Mouse (Mus musculus): ENCODE results near the gene Mrps35.

The Mrps35 gene

GRCm38 (mm10) chr6:147042291-147043290 is at the start of gene Mrps35:
TSS of gene Mrps35 (plus strand) at chr6:147042764.
- DNase-seq = peak; percentile 87

GRCm38 (mm10) chr6:146994236-146994635 is 48.3 kb upstream of the Mrps35 start:
- DNase-seq = peak; percentile 9

GRCm38 (mm10) chr6:146995391-146995790 is 47.2 kb upstream of the Mrps35 start:
- no peak for DNase-seq

GRCm38 (mm10) chr6:146995878-146996277 is 46.7 kb upstream of the Mrps35 start:
- no peak for DNase-seq

- no peak for DNase-seq
Measured at GRCm38 (mm10) chr6:146997006-146997405, 45.6 kb upstream of the Mrps35 start.

- DNase-seq = no peak
Measured at GRCm38 (mm10) chr6:146998710-146999109, 43.9 kb upstream of the Mrps35 start.

GRCm38 (mm10) chr6:146999302-146999701 is 43.3 kb upstream of the Mrps35 start:
- DNase-seq = no peak

GRCm38 (mm10) chr6:146999755-147000154 is 42.8 kb upstream of the Mrps35 start:
- DNase-seq = no peak

- peak; percentile 48 for DNase-seq
Measured at GRCm38 (mm10) chr6:147008148-147008547, 34.4 kb upstream of the Mrps35 start.

- DNase-seq = no peak
Measured at GRCm38 (mm10) chr6:147010358-147010757, 32.2 kb upstream of the Mrps35 start.

GRCm38 (mm10) chr6:147010811-147011520 is 31.6 kb upstream of the Mrps35 start:
- DNase-seq = no peak

- no peak for DNase-seq
Measured at GRCm38 (mm10) chr6:147011555-147011954, 31.0 kb upstream of the Mrps35 start.

GRCm38 (mm10) chr6:147011977-147012376 is 30.6 kb upstream of the Mrps35 start:
- no peak for DNase-seq

- no peak for DNase-seq
Measured at GRCm38 (mm10) chr6:147013546-147013945, 29.0 kb upstream of the Mrps35 start.

- DNase-seq = no peak
Measured at GRCm38 (mm10) chr6:147017906-147018305, 24.7 kb upstream of the Mrps35 start.

- no peak for DNase-seq
Measured at GRCm38 (mm10) chr6:147018364-147018763, 24.2 kb upstream of the Mrps35 start.

GRCm38 (mm10) chr6:147021181-147021580 is 21.4 kb upstream of the Mrps35 start:
- DNase-seq = no peak

- no peak for DNase-seq
Measured at GRCm38 (mm10) chr6:147022375-147023132, 20.0 kb upstream of the Mrps35 start.

GRCm38 (mm10) chr6:147023133-147023395 is 19.5 kb upstream of the Mrps35 start:
- no peak for DNase-seq

GRCm38 (mm10) chr6:147023568-147023967 is 19.0 kb upstream of the Mrps35 start:
- DNase-seq = no peak

- DNase-seq = no peak
Measured at GRCm38 (mm10) chr6:147024761-147025160, 17.8 kb upstream of the Mrps35 start.

- no peak for DNase-seq
Measured at GRCm38 (mm10) chr6:147028396-147028795, 14.2 kb upstream of the Mrps35 start.

- peak; percentile 47 for DNase-seq
Measured at GRCm38 (mm10) chr6:147029591-147029990, 13.0 kb upstream of the Mrps35 start.
